Mouse (Mus musculus) myocyte (in vitro differentiated cells): ENCODE measurements at regions not wholly inside any gene's neighbourhood (a gene's known extent, or its start where the extent isn't known, plus 50 kb on each side); places are given as distances from the start of the nearest gene placed in this dataset.

Experiments
- E2F4 ChIP-seq: IDR thresholded peaks from one replicate; pipeline ENCODE4 v1.6.1; 2011; ENCODE audit warnings: mild to moderate bottlenecking, control low read depth, moderate library complexity; ENCODE audit not compliant: insufficient read depth
- MAX ChIP-seq: IDR thresholded peaks from one replicate; pipeline ENCODE4 v1.6.1; 2011; ENCODE audit warnings: low read depth, mild to moderate bottlenecking, control low read depth
- MYOD1 ChIP-seq, 3 experiments: IDR thresholded peaks; one replicate each; pipeline ENCODE4 v1.6.1; 2011; ENCODE audit warnings: control low read depth in 2 of 3, low read depth in 2 of 3, mild to moderate bottlenecking in 2 of 3, moderate library complexity in 1 of 3; ENCODE audit not compliant: insufficient read length in 2 of 3, control insufficient read depth in 1 of 3
- MYOG ChIP-seq, 3 experiments: IDR thresholded peaks; one replicate each; pipeline ENCODE4 v1.6.1; 2011; ENCODE audit warnings: control low read depth in 2 of 3, low read depth in 2 of 3, mild to moderate bottlenecking in 2 of 3; ENCODE audit not compliant: insufficient read length in 2 of 3, control insufficient read depth in 1 of 3, insufficient read depth in 1 of 3
- POLR2A ChIP-seq: IDR thresholded peaks from one replicate; pipeline ENCODE4 v1.6.1; 2011; ENCODE audit warnings: low read depth, mild to moderate bottlenecking, control low read depth, moderate library complexity; ENCODE audit not compliant: insufficient read length
- POLR2AphosphoS2 ChIP-seq: IDR thresholded peaks from one replicate; pipeline ENCODE4 v1.6.1; 2011; ENCODE audit warnings: low read depth, control low read depth; ENCODE audit not compliant: insufficient read length
- REST ChIP-seq: IDR thresholded peaks from one replicate; pipeline ENCODE4 v1.6.1; 2011; ENCODE audit warnings: mild to moderate bottlenecking, control low read depth, moderate library complexity; ENCODE audit not compliant: insufficient read depth, insufficient read length
- TCF12 ChIP-seq: IDR thresholded peaks from one replicate; pipeline ENCODE4 v1.6.1; 2011; ENCODE audit warnings: mild to moderate bottlenecking, control low read depth; ENCODE audit not compliant: poor library complexity, insufficient read depth, severe bottlenecking
- USF1 ChIP-seq: IDR thresholded peaks from one replicate; pipeline ENCODE4 v1.6.1; 2011; ENCODE audit warnings: low read depth, mild to moderate bottlenecking, control low read depth, moderate library complexity

- TF ChIP-seq MAX (no peak), USF1 (no peak), POLR2AphosphoS2 (no peak), POLR2A (no peak), MYOG (IDR thresholded peaks at IDR 0.05; ENCODE audit: control insufficient read depth in 1 of 3, insufficient read depth in 1 of 3, insufficient read length in 2 of 3, low read depth in 2 of 3) (no peak), REST (no peak), TCF12 (no peak), E2F4 (no peak), MYOD1 (IDR thresholded peaks at IDR 0.05; ENCODE audit: control insufficient read depth in 1 of 3, insufficient read length in 2 of 3, low read depth in 2 of 3) (no peak)
These were observed 147.3 kb downstream of the Slc4a3 start for GRCm38 (mm10) chr1:75693231-75693914.
